Mouse (Mus musculus): Measurements from ENCODE around the gene Nfatc4. TPM values are rescaled to one million over a fixed set of nuclear protein-coding genes. Genes with fewer than 3 reads are reported as not detected.
A peak's percentile ranks its signal among the peaks of the same experiment; 100 is the strongest.

Nfatc4 gene
- polyA plus RNA-seq, 1 experiment = 2.7 TPM

DNA sequence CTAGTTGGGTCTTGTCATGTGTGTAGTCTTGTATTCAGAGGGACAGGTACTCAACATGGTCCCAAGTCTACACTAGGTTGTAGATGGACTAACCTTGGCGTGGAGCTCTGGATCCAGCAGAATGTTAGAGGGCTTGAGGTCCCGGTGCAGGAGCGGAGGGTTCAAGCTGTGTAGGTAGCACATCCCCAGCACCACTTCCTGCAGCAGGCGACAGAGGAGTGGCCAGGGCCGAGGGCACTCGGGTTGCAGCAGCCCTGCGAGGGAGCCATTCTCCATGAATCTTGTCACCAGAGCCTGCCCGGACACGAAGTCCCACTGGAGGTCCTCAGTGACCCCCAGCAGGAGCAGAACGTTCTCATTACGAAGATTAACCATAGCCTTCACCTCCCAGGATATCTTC lies 35.2 kb upstream of the Nfatc4 start:
- 57% methylated on average over 11 of the region's 11 CpGs for WGBS
- TF ChIP-seq POLR2A (IDR thresholded peaks at IDR 0.05; ENCODE audit: control insufficient read depth, extremely low read depth, insufficient read depth, low read length, poor library complexity) (no peak), CTCF (IDR thresholded peaks at IDR 0.05; ENCODE audit: borderline replicate concordance, control insufficient read depth, extremely low read depth, insufficient read depth, low read length, poor library complexity) (no peak)
- no peaks in the 10 kb centered on the region for H3K27me3 ChIP-seq (ENCODE audit: control insufficient read depth, insufficient read depth, low read length)
- no peak for DNase-seq
- H3K36me3 ChIP-seq (ENCODE audit: control insufficient read depth, insufficient read depth, low read length) = no peaks in the 10 kb centered on the region
- no peak overlapping the region for H3K27ac ChIP-seq (ENCODE audit: control insufficient read depth, insufficient read depth, low read length)
- peaks cover 13% of the 10 kb centered on the region for H3K4me1 ChIP-seq (replicated peaks; ENCODE audit: control insufficient read depth, insufficient read depth, low read length)
- peak overlapping the region; percentile 72 for H3K4me3 ChIP-seq (ENCODE audit: control insufficient read depth, insufficient read depth, low read length)

- Histone ChIP-seq H3K27me3 (ENCODE audit: control insufficient read depth, insufficient read depth, low read length) (no peaks in the 10 kb centered on the region), H3K4me3 (ENCODE audit: control insufficient read depth, insufficient read depth, low read length) (peak within 1 kb of the TSS; percentile 72), H3K27ac (ENCODE audit: control insufficient read depth, insufficient read depth, low read length) (no peak within 1 kb of the TSS), H3K36me3 (ENCODE audit: control insufficient read depth, insufficient read depth, low read length) (no peaks in the 10 kb centered on the region), H3K4me1 (replicated peaks; ENCODE audit: control insufficient read depth, insufficient read depth, low read length) (peaks cover 13% of the 10 kb centered on the region)
- WGBS = 2% methylated on average over 40 of the region's 40 CpGs
- TF ChIP-seq CTCF (IDR thresholded peaks at IDR 0.05; ENCODE audit: borderline replicate concordance, control insufficient read depth, extremely low read depth, insufficient read depth, low read length, poor library complexity) (no peak), POLR2A (IDR thresholded peaks at IDR 0.05; ENCODE audit: control insufficient read depth, extremely low read depth, insufficient read depth, low read length, poor library complexity) (no peak)
- DNase-seq = peak; percentile 80
These were observed 34.5 kb upstream of the Nfatc4 start, which contains the start of gene Ripk3 for GRCm38 (mm10) chr14:55788256-55789050. TSS of gene Ripk3 (minus strand) at chr14:55788865.

DNA sequence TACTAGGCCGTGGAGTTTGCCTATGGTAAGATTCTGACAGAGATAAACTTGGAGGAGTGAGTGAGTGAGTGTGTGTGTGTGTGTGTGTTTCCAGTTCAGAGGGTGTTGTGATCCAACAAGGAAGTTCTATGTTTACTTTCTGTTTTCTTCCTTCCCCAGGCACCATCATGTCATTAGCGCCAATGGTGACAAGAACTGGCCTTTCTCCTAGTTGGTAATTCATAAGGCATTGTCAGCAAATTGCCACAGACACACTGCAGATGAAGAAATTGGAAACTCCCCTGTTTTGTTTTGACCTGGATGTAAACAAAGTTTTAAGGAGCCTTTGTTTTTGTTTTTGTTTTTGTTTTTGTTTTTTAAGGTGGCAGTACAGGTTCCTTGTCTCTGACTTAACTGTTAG lies 29.5 kb upstream of the Nfatc4 start:
- no peak overlapping the region for H3K27ac ChIP-seq (ENCODE audit: control insufficient read depth, insufficient read depth, low read length)
- no peak for TF ChIP-seq CTCF (IDR thresholded peaks at IDR 0.05; ENCODE audit: borderline replicate concordance, control insufficient read depth, extremely low read depth, insufficient read depth, low read length, poor library complexity)
- no peak for TF ChIP-seq POLR2A (IDR thresholded peaks at IDR 0.05; ENCODE audit: control insufficient read depth, extremely low read depth, insufficient read depth, low read length, poor library complexity)
- WGBS = 80% methylated on average over 2 of the region's 2 CpGs

GRCm38 (mm10) chr14:55793946-55794345 lies 29.0 kb upstream of the Nfatc4 start:
- WGBS = 67% methylated on average over 2 of the region's 2 CpGs
- no peaks in the 10 kb centered on the region for H3K27me3 ChIP-seq (ENCODE audit: control insufficient read depth, insufficient read depth, low read length)
- no peak overlapping the region for H3K27ac ChIP-seq (ENCODE audit: control insufficient read depth, insufficient read depth, low read length)
- TF ChIP-seq POLR2A (IDR thresholded peaks at IDR 0.05; ENCODE audit: control insufficient read depth, extremely low read depth, insufficient read depth, low read length, poor library complexity) (no peak), CTCF (IDR thresholded peaks at IDR 0.05; ENCODE audit: borderline replicate concordance, control insufficient read depth, extremely low read depth, insufficient read depth, low read length, poor library complexity) (no peak)
- DNase-seq = no peak
- no peaks in the 10 kb centered on the region for H3K36me3 ChIP-seq (ENCODE audit: control insufficient read depth, insufficient read depth, low read length)
- no peak overlapping the region for H3K4me3 ChIP-seq (ENCODE audit: control insufficient read depth, insufficient read depth, low read length)
- no peaks in the 10 kb centered on the region for H3K4me1 ChIP-seq (replicated peaks; ENCODE audit: control insufficient read depth, insufficient read depth, low read length)

More for the DNA sequence above, 29.5 kb upstream of the Nfatc4 start:
- peaks cover 2% of the 10 kb centered on the region; the same call in 1 of the 2 replicates for H3K4me1 ChIP-seq (replicated peaks; ENCODE audit: control insufficient read depth, insufficient read depth, low read length)
- DNase-seq = no peak
- H3K4me3 ChIP-seq (ENCODE audit: control insufficient read depth, insufficient read depth, low read length) = no peak overlapping the region
- H3K36me3 ChIP-seq (ENCODE audit: control insufficient read depth, insufficient read depth, low read length) = no peaks in the 10 kb centered on the region
- H3K27me3 ChIP-seq (ENCODE audit: control insufficient read depth, insufficient read depth, low read length) = no peaks in the 10 kb centered on the region

DNA sequence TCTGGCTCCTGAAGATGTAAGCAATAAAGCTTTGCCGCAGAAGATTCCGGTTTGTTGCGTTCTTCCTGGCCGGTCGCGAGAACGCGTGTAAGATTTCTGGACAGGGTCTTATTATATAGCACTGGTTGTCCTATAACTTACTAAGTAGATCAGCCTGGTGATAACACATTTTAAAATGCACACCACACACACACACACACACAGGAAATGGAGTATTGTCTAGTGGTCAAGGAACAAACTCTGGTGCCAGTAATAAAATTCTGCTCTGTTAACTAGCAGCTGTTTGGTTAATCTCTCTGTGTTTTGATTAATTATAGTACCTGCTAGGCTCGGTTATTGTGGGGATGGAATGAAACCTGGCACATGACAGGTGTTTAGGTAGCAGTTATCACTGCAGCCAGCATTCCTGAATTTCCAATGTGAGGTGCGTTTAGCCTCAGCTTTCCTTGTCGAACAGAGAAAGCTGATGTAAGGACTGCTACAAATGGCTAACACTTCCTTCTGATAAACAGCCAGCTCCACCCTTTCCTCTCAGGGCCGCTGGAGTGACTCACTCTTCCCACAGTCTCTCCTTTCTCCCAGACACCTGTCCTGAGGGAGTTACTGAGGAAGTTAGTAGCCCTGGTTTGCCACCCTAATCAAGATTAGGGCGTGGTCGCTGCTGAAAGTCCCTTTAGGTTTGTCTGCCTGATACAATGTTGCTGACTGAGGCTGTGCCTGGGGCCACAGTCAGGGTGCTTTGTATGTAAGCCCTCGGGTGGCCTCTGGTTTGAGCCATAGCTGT lies 27.4 kb upstream of the Nfatc4 start:
- Histone ChIP-seq H3K4me3 (ENCODE audit: control insufficient read depth, insufficient read depth, low read length) (no peak overlapping the region), H3K27me3 (ENCODE audit: control insufficient read depth, insufficient read depth, low read length) (no peaks in the 10 kb centered on the region), H3K4me1 (replicated peaks; ENCODE audit: control insufficient read depth, insufficient read depth, low read length) (no peaks in the 10 kb centered on the region), H3K36me3 (ENCODE audit: control insufficient read depth, insufficient read depth, low read length) (no peaks in the 10 kb centered on the region), H3K27ac (ENCODE audit: control insufficient read depth, insufficient read depth, low read length) (no peak overlapping the region)
- WGBS = 75% methylated on average over 15 of the region's 15 CpGs
- TF ChIP-seq POLR2A (IDR thresholded peaks at IDR 0.05; ENCODE audit: control insufficient read depth, extremely low read depth, insufficient read depth, low read length, poor library complexity) (no peak), CTCF (IDR thresholded peaks at IDR 0.05; ENCODE audit: borderline replicate concordance, control insufficient read depth, extremely low read depth, insufficient read depth, low read length, poor library complexity) (no peak)
- DNase-seq = no peak

GRCm38 (mm10) chr14:55814885-55815284 lies 8.1 kb upstream of the Nfatc4 start:
- WGBS = 24% methylated on average over 16 of the region's 16 CpGs
- no peaks in the 10 kb centered on the region; the same call in 1 of the 2 replicates for H3K27me3 ChIP-seq (ENCODE audit: control insufficient read depth, insufficient read depth, low read length)

More at GRCm38 (mm10) chr14:55814885-55815284, 8.1 kb upstream of the Nfatc4 start:
- peak; percentile 29 for DNase-seq
- TF ChIP-seq POLR2A (IDR thresholded peaks at IDR 0.05; ENCODE audit: control insufficient read depth, extremely low read depth, insufficient read depth, low read length, poor library complexity) = no peak
- TF ChIP-seq CTCF (IDR thresholded peaks at IDR 0.05; ENCODE audit: borderline replicate concordance, control insufficient read depth, extremely low read depth, insufficient read depth, low read length, poor library complexity) = no peak
- Histone ChIP-seq H3K4me3 (ENCODE audit: control insufficient read depth, insufficient read depth, low read length) (no peak overlapping the region), H3K36me3 (ENCODE audit: control insufficient read depth, insufficient read depth, low read length) (no peaks in the 10 kb centered on the region), H3K27ac (ENCODE audit: control insufficient read depth, insufficient read depth, low read length) (no peak overlapping the region), H3K4me1 (replicated peaks; ENCODE audit: control insufficient read depth, insufficient read depth, low read length) (no peaks in the 10 kb centered on the region)

Data from thymus, adult 2 months (tissue).